Mouse (Mus musculus) cerebellum, adult (tissue): ENCODE data around the gene Dnajc19.
"Not testable (repeated sequence)": the region's sequence is repeated elsewhere in the genome, so short reads cannot be mapped to it uniquely, and the experiment has no call there.

Experiments
- ATAC-seq: cut with Nextera tagmentation; 2 replicates; pipeline ENCODE4 v1.9.2; 2017; ENCODE audit warnings: mild to moderate bottlenecking, moderate library complexity, mixed read lengths; ENCODE audit not compliant: insufficient number of reproducible peaks, low FRiP score, low TSS enrichment

Gene Dnajc19

DNA sequence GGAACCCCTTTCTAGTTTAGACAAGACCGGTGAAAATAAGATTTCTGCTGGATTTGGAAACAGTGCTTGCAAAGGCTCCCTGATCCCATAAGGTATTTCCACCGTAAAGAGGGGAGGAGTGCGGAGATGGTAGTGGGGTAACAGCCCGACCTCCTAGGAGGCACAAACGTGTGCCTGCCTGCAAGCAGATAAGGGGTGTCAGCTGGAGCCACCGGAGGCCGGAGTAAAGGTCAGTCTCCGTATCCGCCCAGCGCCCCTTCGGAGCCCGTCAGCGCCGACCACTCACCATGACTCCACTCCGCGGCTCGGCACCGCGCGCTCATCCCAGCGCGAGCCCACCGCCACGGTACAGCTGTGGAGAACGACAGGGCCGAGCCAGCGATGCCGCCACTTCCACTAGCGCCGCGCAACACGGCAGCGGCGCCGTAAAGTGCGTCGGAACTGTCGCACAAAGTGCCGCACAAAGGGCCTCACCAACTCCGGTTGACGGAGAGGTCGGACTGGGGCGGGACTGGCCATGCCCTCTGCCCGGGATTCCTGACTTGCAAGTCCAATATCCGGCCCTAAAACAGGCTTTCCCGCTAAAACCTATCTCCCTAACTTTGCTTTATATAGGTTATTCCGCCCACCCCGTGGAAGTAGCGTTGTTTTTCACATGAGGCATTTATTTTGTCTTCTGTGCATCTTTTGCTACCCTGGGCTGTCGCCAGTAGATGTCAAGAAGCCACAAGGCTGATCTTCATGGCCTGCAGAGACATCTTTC is at the start of gene Dnajc19:
Dnajc19 (minus strand) TSS at position 422 of the 763 bp plus-strand sequence.
- ATAC-seq: peak; percentile 94

GRCm38 (mm10) chr3:34129957-34130356 is 48.8 kb upstream of the Dnajc19 start:
- no peak for ATAC-seq

DNA sequence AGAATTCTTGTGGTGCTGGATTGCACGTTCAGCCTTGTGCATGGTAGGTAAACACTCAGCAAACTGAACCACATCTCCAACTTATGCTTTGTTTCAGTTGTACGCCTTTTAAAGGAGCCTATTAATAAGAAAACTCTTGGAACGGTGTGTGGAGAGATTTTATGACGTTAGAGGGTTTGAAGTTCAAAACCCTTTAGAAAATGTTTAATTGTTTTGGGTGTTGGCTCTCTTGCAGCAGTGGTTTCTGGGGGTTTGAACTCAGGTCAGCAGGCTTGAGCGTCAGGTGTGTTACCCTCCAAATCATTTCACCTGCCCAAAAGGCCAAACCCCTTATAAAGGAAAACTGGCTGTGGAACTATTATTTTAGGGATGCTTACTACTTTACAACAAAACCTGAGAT is 40.2 kb upstream of the Dnajc19 start:
- ATAC-seq: no peak

DNA sequence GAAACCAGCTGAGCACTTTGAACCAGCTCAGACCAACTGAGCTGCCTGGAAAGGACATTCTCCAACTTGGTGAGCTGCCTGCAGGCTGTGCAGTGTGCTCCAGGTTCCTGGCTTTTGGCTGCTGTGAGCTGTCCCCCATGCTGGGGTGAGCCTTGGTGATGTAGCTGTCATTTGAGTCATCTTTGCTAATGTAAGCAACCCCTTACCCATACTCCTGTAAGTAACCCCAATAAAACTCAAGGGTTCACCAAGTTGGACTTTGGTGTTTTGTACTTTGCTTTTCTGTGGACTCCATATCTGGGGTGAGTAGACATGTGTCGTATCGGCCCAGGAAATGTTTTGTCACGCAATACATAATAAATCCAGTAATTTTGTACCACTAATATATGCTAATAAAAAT is 39.7 kb upstream of the Dnajc19 start:
- no peak for ATAC-seq

GRCm38 (mm10) chr3:34119869-34120268 is 38.7 kb upstream of the Dnajc19 start:
- ATAC-seq: no peak

DNA sequence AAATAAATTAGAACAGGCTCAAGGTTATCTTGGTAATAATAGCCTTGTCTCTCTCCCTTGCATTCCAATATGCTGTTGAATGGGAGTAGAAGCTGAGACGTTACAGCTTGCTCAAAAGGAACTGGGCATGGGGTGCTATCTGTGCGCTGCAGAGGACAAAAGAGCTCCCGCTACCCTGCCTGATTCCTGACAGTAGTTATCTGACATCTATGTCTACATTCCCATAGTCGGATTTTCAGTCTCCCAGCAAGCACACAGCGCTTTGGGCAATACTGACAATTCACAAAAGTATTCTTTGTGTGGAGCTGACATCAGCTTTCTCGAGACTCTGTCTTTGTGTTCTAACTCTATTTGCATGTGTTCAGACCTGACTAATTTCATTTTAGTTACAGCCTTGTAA is 34.7 kb upstream of the Dnajc19 start:
- no peak for ATAC-seq

DNA sequence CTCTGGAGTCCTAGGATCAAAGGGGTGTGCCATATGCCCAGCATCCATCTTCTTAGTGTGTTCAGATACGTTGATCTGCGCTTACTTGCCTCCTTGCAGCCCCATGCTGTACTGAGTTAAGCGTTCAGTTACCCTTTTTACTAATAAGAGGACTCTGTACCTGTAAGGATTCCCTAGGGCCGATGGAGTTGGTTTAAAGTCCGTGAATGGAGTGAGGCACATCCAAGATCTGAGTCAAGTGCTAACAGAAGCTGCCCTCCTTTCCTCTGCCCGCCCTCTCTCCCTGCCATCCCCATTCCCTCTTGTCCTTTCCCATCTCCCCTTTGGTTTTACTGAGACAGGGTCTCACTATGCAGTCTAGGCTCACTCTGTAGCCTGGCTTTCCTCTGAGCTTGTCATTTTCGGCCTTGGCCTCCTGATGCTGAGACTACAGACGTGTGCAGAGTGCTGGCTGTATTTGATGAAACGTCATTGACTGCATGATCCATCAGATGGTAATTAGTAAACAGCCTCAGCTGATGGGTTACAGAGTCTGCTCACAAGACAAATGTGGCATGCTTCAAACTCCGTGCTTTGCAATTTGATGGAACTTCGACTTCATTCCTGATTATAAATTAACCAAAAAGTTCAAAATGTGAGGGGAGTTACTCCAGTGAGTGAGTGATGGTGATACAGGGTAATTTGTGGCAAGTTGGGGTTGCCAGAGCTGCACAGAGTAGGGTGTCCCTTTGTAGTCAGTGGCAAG is 31.0 kb upstream of the Dnajc19 start:
- ATAC-seq: no peak

DNA sequence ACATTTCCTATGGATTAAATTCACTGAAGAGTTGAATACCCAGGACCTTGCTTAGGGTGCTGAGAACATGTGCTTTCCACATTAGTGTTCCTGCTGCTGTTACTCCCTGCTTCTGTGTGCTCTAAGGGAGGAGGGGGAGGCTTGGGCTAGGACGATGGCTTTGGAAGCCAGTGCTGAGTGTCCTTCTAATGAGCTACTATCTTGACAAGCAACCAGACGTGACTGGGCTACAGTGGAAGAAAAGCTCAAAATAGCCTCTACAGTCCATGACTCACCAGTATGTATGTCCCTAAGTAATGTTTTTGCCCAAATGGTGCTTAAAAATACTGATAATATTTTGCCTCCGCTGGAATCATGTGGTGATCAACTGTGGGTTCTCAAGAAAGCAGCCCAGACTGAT is 26.5 kb upstream of the Dnajc19 start:
- no peak for ATAC-seq

GRCm38 (mm10) chr3:34106421-34106820 is 25.3 kb upstream of the Dnajc19 start:
- no peak for ATAC-seq

GRCm38 (mm10) chr3:34103902-34104672 is 23.0 kb upstream of the Dnajc19 start:
- no peak for ATAC-seq

DNA sequence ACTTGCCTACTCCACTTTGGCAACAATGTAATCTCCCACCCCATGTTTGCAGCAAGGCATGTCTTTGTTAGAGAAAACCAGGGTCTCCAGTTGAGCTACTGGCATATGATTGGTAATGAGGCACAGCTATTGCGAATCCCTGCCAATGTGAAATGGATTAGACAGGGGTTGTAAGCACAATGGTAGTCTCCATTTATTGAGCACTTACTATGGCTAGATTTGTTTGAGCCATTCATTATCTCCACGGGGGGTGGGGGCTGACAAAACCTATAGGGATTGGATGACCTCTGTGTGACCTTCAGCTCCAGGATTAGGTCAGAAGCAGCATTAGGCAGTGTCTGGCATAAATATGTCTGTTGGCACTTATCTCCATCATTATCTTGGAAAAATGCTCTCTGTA is 21.8 kb upstream of the Dnajc19 start:
- ATAC-seq: no peak

- ATAC-seq: no peak
These were observed 2.5 kb upstream of the Dnajc19 start for GRCm38 (mm10) chr3:34083655-34084054.

DNA sequence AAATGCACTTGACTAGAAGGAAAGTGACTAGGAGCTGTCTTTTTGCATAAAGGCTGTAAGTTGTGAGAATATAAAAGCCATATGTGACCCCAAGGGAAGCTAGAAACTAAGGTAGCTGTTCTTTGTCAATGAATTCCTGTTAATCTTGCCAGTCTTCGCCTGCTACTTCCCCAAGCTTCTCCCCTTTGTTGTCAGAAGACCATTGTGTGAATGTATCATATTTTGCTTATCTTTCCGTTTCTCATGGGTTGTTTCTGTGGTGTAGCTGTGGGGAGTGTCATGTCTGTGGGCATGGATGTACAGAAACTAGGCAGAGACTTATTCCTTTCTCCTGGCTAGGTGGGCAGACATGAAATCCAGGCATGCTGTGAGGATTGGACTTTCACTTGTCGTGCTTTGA is 808 bp upstream of the Dnajc19 start:
- no peak for ATAC-seq

- no peak for ATAC-seq
These were observed 4.9 kb downstream of the Dnajc19 start for GRCm38 (mm10) chr3:34076058-34076759.

GRCm38 (mm10) chr3:34072726-34073125 is 8.4 kb downstream of the Dnajc19 start:
- ATAC-seq: no peak

- not testable (repeated sequence) for ATAC-seq
These were observed 12.2 kb downstream of the Dnajc19 start for GRCm38 (mm10) chr3:34068943-34069342.

DNA sequence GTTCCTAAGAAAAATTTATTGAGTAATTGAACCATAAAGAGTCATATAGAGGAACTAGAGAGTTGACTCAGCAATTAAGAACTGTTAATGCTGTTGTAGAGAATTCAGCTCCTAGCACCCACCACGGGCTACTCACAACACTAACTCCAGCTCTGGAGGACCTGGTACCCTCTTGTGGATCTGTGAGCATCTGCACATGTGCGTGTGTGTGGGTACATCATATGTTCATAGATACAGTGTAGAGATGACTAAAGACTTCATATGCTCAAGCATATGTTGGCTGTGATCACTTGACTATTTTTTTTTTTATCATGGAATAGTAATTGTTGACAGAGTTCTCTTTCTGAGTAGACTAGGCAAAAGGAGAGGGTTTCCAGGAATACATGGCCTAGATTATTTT is 18.8 kb downstream of the Dnajc19 start:
- ATAC-seq: no peak

GRCm38 (mm10) chr3:34041990-34042389 is 39.1 kb downstream of the Dnajc19 start:
- no peak for ATAC-seq

DNA sequence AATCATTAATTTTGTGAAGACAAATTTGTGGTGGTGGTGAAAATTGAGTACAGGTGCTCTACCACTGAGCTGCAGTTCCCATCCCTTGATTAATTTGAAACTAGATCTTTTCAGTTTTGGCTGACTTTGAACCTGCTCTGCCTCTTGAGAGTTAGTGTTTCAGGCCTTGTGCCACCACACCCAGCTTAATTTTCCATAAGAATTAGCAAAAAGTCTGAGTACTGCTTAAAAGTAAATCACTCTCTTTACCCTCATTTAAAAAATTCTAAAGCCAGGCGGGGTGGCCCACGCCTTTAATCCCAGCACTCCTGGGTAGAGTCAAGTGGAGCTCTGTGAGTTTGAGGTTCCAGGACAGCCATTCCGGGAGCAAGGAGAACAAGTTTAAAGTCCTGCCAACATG is 45.4 kb downstream of the Dnajc19 start:
- no peak for ATAC-seq

GRCm38 (mm10) chr3:34034803-34035202 is 46.3 kb downstream of the Dnajc19 start:
- ATAC-seq: no peak
